21 mouse cellular contexts compared by ENCODE assay signal in the genomic region with DNA sequence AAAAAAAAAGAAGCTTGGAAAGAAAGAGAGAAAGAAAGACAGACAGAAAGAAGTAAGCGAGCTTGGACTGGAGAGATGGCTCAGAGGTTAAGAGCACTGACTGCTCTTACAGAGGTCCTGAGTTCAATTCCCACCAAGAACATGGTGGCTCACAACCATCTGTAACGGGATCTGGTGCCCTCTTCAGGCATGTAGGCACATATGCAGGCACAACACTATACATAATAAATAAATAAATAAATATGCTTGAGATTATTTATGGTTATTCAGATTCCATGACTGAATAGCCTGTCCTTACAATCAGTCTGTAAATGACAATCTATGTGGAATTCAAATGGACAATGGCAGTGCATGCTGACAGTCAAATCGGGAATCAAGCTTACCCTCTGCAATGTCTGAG. TPM values are rescaled to one million over a fixed set of nuclear protein-coding genes. Genes with fewer than 3 reads are reported as not detected.
DNase-seq lines count a peak whose midpoint lies in the region; ATAC-seq and TF ChIP-seq lines count a peak whose summit lies in the region.
"Had no signal": no experiment of that assay in that cellular context is flagged by ENCODE, and none has a peak within 500 bp of the region (broad histone marks: within the 10 kb centered on the region; RNA-seq: fewer than 3 reads in every experiment).

No protein-coding gene starts in this region.

- peak; percentile 48 for TF ChIP-seq CTCF in layer of hippocampus, adult 2 months (conservative IDR thresholded peaks at IDR 0.05)
- peak; percentile 59 for TF ChIP-seq CTCF in liver, postnatal 0 days (IDR thresholded peaks at IDR 0.05; ENCODE audit: low read depth)

- DNase-seq in layer of hippocampus, adult 2 months (ENCODE audit: low spot score in 2 of 2) = no peak
- no peak for DNase-seq in layer of hippocampus, postnatal 10 days (ENCODE audit: low spot score in 2 of 2)
- DNase-seq in 3T3-L1 (ENCODE audit: low read depth, low spot score) (peak; percentile 26), 416B (ENCODE audit: low read depth) (peak; percentile 54)
- no peak for DNase-seq in liver, postnatal 0 days
- DNase-seq in urinary bladder, postnatal 10 days (ENCODE audit: low spot score) = no peak
- no peak for DNase-seq in embryonic facial prominence, embryonic 10.5 days (ENCODE audit: low spot score)
- DNase-seq: cerebellum, postnatal 14 days; lung, postnatal 10 days; right cerebral cortex, postnatal 14 days; thymus, postnatal 25 days had no signal

- no peak overlapping the region for H3K9ac ChIP-seq in liver, postnatal 0 days (replicated peaks)
- H3K9ac ChIP-seq: heart, embryonic 13.5 days; limb, embryonic 13.5 days; neural tube, embryonic 12.5 days had no signal

- no peak for ATAC-seq in liver, postnatal 0 days
- ATAC-seq: forebrain, embryonic 16.5 days; midbrain, embryonic 16.5 days; Patski had no signal

- H3K27ac ChIP-seq in layer of hippocampus, adult 2 months = no peak overlapping the region
- H3K27ac ChIP-seq in liver, postnatal 0 days (ENCODE audit: low read depth) = 0 out of 2 replicates have a peak overlapping the region, but pooled peaks have one; percentile 14
- H3K27ac ChIP-seq in embryonic facial prominence, embryonic 10.5 days (replicated peaks) = no peak overlapping the region
- H3K27ac ChIP-seq: heart, embryonic 13.5 days; hindbrain, embryonic 10.5 days; limb, embryonic 13.5 days; neural tube, embryonic 12.5 days had no signal

- 83% methylated on average over 3 of the region's 3 CpGs for WGBS in liver, postnatal 0 days (ENCODE audit: insufficient replicate concordance)
- 92% methylated on average over 3 of the region's 3 CpGs for WGBS in embryonic facial prominence, embryonic 10.5 days

- H3K4me2 ChIP-seq in liver, postnatal 0 days (ENCODE audit: low read depth, low read length) = no peak overlapping the region
- H3K4me2 ChIP-seq: heart, embryonic 13.5 days; limb, embryonic 13.5 days; neural tube, embryonic 12.5 days had no signal

- no peak for TF ChIP-seq EP300 in liver, postnatal 0 days (IDR thresholded peaks at IDR 0.05; ENCODE audit: low read depth)

- H3K36me3 ChIP-seq in liver, postnatal 0 days (replicated peaks; ENCODE audit: insufficient read depth, low read length) = peaks cover 17% of the 10 kb centered on the region
- peaks cover 48% of the 10 kb centered on the region for H3K36me3 ChIP-seq in embryonic facial prominence, embryonic 10.5 days (replicated peaks)

- H3K9me3 ChIP-seq in liver, postnatal 0 days (ENCODE audit: low read length) = no peaks in the 10 kb centered on the region
- no peaks in the 10 kb centered on the region for H3K9me3 ChIP-seq in embryonic facial prominence, embryonic 10.5 days
- H3K9me3 ChIP-seq: heart, embryonic 13.5 days; hindbrain, embryonic 10.5 days; limb, embryonic 13.5 days; neural tube, embryonic 12.5 days had no signal

- no peaks in the 10 kb centered on the region for H3K27me3 ChIP-seq in liver, postnatal 0 days (ENCODE audit: insufficient read depth, low read length)
- no peaks in the 10 kb centered on the region for H3K27me3 ChIP-seq in embryonic facial prominence, embryonic 10.5 days (replicated peaks; ENCODE audit: low read depth, poor library complexity, severe bottlenecking)
- H3K27me3 ChIP-seq: heart, embryonic 13.5 days; limb, embryonic 13.5 days; neural tube, embryonic 12.5 days; Patski had no signal

- H3K4me1 ChIP-seq in liver, postnatal 0 days (ENCODE audit: insufficient read depth) = 0 out of 2 replicates have a peak, but pooled peaks cover 5% of the 10 kb centered on the region
- no peaks in the 10 kb centered on the region for H3K4me1 ChIP-seq in embryonic facial prominence, embryonic 10.5 days
- H3K4me1 ChIP-seq: hindbrain, embryonic 10.5 days; limb, embryonic 13.5 days; neural tube, embryonic 12.5 days had no signal

- H3K4me3 ChIP-seq in layer of hippocampus, adult 2 months = no peak overlapping the region
- H3K4me3 ChIP-seq in liver, postnatal 0 days (ENCODE audit: low read depth, low read length) = no peak overlapping the region
- no peak overlapping the region for H3K4me3 ChIP-seq in embryonic facial prominence, embryonic 10.5 days
- H3K4me3 ChIP-seq: heart, embryonic 13.5 days; hindbrain, embryonic 10.5 days; limb, embryonic 13.5 days; neural tube, embryonic 12.5 days had no signal

RNA-seq across cellular contexts. Expression of gene Cep85, which starts 20.0 kb away (rescaled TPM):
- 10 to 100 TPM; 14.3 to 17.2 TPM for total RNA-seq in layer of hippocampus, adult 2 months (2021)
- total RNA-seq in layer of hippocampus, postnatal 10 days (2021) = 10 to 100 TPM; 11.8 to 16.0 TPM
- polyA plus RNA-seq in liver, postnatal 0 days (2015; fragmentation: Nextera tagmentation; extraction: Ambion mirVana) = 65.6 and 98.1 TPM in 2 replicates
- polyA plus RNA-seq in embryonic facial prominence, embryonic 10.5 days (2016; fragmentation: Nextera tagmentation; extraction: Ambion mirVana) = 32.3 and 33.2 TPM in 2 replicates

RNA-seq across cellular contexts. Expression of gene Gm7534, which starts 35.9 kb away (rescaled TPM):
- not detected for total RNA-seq in layer of hippocampus, adult 2 months (2021)
- total RNA-seq in layer of hippocampus, postnatal 10 days (2021) = not detected
- not detected in 2 replicates for polyA plus RNA-seq in liver, postnatal 0 days (2015; fragmentation: Nextera tagmentation; extraction: Ambion mirVana)
- polyA plus RNA-seq in embryonic facial prominence, embryonic 10.5 days (2016; fragmentation: Nextera tagmentation; extraction: Ambion mirVana) = 0.06 and 0.07 TPM in 2 replicates
- total RNA-seq: granulocyte monocyte progenitor cell, adult 5-6 weeks; megakaryocyte-erythroid progenitor cell, adult 5-6 weeks had no signal
- polyA plus RNA-seq: forebrain, embryonic 16.5 days; heart, embryonic 13.5 days; hindbrain, embryonic 10.5 days; intestine, embryonic 14.5 days; limb, embryonic 13.5 days; midbrain, embryonic 16.5 days; neural tube, embryonic 12.5 days; Patski had no signal

RNA-seq across cellular contexts. Expression of gene Sh3bgrl3, which starts 38.3 kb away (rescaled TPM):
- 100 to 1,000 TPM; 257 to 267 TPM for total RNA-seq in layer of hippocampus, adult 2 months (2021)
- total RNA-seq in layer of hippocampus, postnatal 10 days (2021) = 100 to 1,000 TPM; 292 to 301 TPM
- polyA plus RNA-seq in liver, postnatal 0 days (2015; fragmentation: Nextera tagmentation; extraction: Ambion mirVana) = 198 and 215 TPM in 2 replicates
- 300 and 316 TPM in 2 replicates for polyA plus RNA-seq in embryonic facial prominence, embryonic 10.5 days (2016; fragmentation: Nextera tagmentation; extraction: Ambion mirVana)

Comparison
In these comparisons a context has a peak if more than half of its experiments do, and no peak if none do; other contexts are left out.
1. DNase-seq: peak in 3T3-L1 (single experiment) and 416B (single experiment); none in layer of hippocampus, adult 2 months (0 of 2), layer of hippocampus, postnatal 10 days (0 of 2), liver, postnatal 0 days (single experiment), urinary bladder, postnatal 10 days (single experiment) and embryonic facial prominence, embryonic 10.5 days (single experiment).